Mouse (Mus musculus): Measurements from ENCODE around the gene Gnb1. TPM values are rescaled to one million over a fixed set of nuclear protein-coding genes. Genes with fewer than 3 reads are reported as not detected.
A peak's percentile ranks its signal among the peaks of the same experiment; 100 is the strongest.
"Not testable (repeated sequence)": the region's sequence is repeated elsewhere in the genome, so short reads cannot be mapped to it uniquely, and the experiment has no call there.

The Gnb1 gene
- polyA plus RNA-seq, 1 experiment from 2014 or later: 751 TPM

- H3K9ac ChIP-seq (replicated peaks): no peak overlapping the region
- H3K27ac ChIP-seq (replicated peaks): no peak overlapping the region
- WGBS: 88% methylated on average over 16 of the region's 16 CpGs
- H3K36me3 ChIP-seq: no peaks in the 10 kb centered on the region
- H3K4me1 ChIP-seq: peaks cover 10% of the 10 kb centered on the region; the same call in 1 of the 2 replicates
- ATAC-seq (ENCODE audit: low FRiP score, low read depth): no peak
- H3K27me3 ChIP-seq: peaks cover 20% of the 10 kb centered on the region
- H3K4me2 ChIP-seq (replicated peaks): no peak overlapping the region
- H3K9me3 ChIP-seq: no peaks in the 10 kb centered on the region
- no peak overlapping the region for H3K4me3 ChIP-seq
Observed at GRCm38 (mm10) chr4:155470263-155470953, 20.8 kb upstream of the Gnb1 start.

DNA sequence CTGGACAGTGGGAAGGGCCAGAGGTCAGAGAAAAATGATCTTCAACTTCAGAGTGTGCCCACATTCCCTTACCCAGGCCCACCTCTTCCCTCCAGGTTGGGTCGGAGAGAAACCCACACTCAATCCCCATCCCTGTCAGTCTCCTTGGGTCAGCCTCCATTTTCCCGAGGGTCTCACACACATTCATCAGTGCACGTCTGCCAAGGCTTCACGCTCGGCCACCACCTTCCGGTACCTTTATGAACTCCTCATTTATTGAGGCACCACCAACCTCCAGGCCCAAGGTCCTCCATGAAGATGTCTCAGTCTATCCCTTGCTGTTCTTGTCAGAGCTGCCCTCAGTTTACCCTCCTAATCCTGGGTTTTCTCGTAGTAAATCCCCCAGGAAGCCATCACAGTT lies 20.2 kb upstream of the Gnb1 start:
- no peaks in the 10 kb centered on the region for H3K36me3 ChIP-seq
- peaks cover 20% of the 10 kb centered on the region for H3K27me3 ChIP-seq
- no peak for ATAC-seq (ENCODE audit: low FRiP score, low read depth)
- 79% methylated on average over 7 of the region's 7 CpGs for WGBS
- no peak overlapping the region for H3K4me3 ChIP-seq
- H3K4me1 ChIP-seq: peaks cover 10% of the 10 kb centered on the region; the same call in 1 of the 2 replicates
- no peaks in the 10 kb centered on the region for H3K9me3 ChIP-seq
- H3K27ac ChIP-seq (replicated peaks): no peak overlapping the region
- H3K4me2 ChIP-seq (replicated peaks): no peak overlapping the region
- H3K9ac ChIP-seq (replicated peaks): no peak overlapping the region

- Histone ChIP-seq H3K4me1 (peaks cover 10% of the 10 kb centered on the region; the same call in 1 of the 2 replicates), H3K4me3 (no peak overlapping the region), H3K27me3 (peaks cover 20% of the 10 kb centered on the region), H3K9ac (replicated peaks) (no peak overlapping the region), H3K27ac (replicated peaks) (no peak overlapping the region), H3K36me3 (no peaks in the 10 kb centered on the region), H3K4me2 (replicated peaks) (no peak overlapping the region), H3K9me3 (no peaks in the 10 kb centered on the region)
- no peak for ATAC-seq (ENCODE audit: low FRiP score, low read depth)
- 90% methylated on average over 7 of the region's 7 CpGs for WGBS
Observed at GRCm38 (mm10) chr4:155471406-155471805, 19.8 kb upstream of the Gnb1 start.

DNA sequence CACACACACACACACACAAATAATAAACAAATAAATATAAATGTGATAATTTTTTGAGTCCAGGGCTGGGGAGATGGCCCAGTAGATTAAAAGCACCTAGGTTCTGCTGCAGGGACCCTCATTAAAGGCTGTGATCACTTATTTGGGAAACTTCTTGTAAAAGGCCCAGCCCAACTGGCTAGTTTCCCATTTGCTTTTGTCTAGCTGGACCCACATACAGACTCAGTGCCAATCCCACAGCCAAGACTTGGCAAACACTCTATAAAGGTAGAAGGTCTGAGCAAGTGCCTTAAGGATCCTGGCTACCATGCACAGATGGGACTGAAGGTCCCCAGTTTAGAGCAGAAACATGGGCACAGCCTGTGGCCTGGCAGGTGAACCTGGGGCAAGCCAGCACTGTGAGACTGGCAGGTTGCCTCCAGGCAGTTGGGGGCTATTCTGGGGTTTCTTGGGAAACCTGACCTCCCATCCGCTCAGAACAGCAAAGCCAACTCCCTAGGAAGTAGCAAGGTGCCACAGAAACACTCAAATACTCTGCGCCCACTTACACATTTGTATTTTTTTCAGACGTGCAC lies 18.4 kb upstream of the Gnb1 start:
- Histone ChIP-seq H3K9ac (replicated peaks) (no peak overlapping the region), H3K4me2 (replicated peaks) (no peak overlapping the region), H3K4me1 (peaks cover 10% of the 10 kb centered on the region; the same call in 1 of the 2 replicates), H3K4me3 (no peak overlapping the region), H3K27ac (replicated peaks) (no peak overlapping the region), H3K36me3 (no peaks in the 10 kb centered on the region), H3K9me3 (no peaks in the 10 kb centered on the region), H3K27me3 (peaks cover 15% of the 10 kb centered on the region)
- WGBS: 82% methylated on average over 3 of the region's 3 CpGs
- ATAC-seq (ENCODE audit: low FRiP score, low read depth): no peak

- H3K27ac ChIP-seq (replicated peaks): no peak overlapping the region
- H3K27me3 ChIP-seq: peaks cover 16% of the 10 kb centered on the region
- WGBS: 65% methylated on average over 5 of the region's 5 CpGs
- H3K4me2 ChIP-seq (replicated peaks): no peak overlapping the region
- no peak overlapping the region for H3K4me3 ChIP-seq
- no peak for ATAC-seq (ENCODE audit: low FRiP score, low read depth)
- H3K9ac ChIP-seq (replicated peaks): no peak overlapping the region
- no peaks in the 10 kb centered on the region for H3K9me3 ChIP-seq
- no peaks in the 10 kb centered on the region for H3K36me3 ChIP-seq
- peaks cover 10% of the 10 kb centered on the region; the same call in 1 of the 2 replicates for H3K4me1 ChIP-seq
Observed at GRCm38 (mm10) chr4:155473319-155473718, 17.8 kb upstream of the Gnb1 start.

GRCm38 (mm10) chr4:155473796-155474195 lies 17.4 kb upstream of the Gnb1 start:
- not testable (repeated sequence) for H3K36me3 ChIP-seq; H3K27ac ChIP-seq (replicated peaks); H3K4me3 ChIP-seq; H3K9ac ChIP-seq (replicated peaks); ATAC-seq (ENCODE audit: low FRiP score, low read depth); H3K9me3 ChIP-seq; H3K4me2 ChIP-seq (replicated peaks)
- WGBS: 45% methylated on average over 2 of the region's 2 CpGs
- peaks cover 16% of the 10 kb centered on the region for H3K27me3 ChIP-seq
- peaks cover 10% of the 10 kb centered on the region; the same call in 1 of the 2 replicates for H3K4me1 ChIP-seq

DNA sequence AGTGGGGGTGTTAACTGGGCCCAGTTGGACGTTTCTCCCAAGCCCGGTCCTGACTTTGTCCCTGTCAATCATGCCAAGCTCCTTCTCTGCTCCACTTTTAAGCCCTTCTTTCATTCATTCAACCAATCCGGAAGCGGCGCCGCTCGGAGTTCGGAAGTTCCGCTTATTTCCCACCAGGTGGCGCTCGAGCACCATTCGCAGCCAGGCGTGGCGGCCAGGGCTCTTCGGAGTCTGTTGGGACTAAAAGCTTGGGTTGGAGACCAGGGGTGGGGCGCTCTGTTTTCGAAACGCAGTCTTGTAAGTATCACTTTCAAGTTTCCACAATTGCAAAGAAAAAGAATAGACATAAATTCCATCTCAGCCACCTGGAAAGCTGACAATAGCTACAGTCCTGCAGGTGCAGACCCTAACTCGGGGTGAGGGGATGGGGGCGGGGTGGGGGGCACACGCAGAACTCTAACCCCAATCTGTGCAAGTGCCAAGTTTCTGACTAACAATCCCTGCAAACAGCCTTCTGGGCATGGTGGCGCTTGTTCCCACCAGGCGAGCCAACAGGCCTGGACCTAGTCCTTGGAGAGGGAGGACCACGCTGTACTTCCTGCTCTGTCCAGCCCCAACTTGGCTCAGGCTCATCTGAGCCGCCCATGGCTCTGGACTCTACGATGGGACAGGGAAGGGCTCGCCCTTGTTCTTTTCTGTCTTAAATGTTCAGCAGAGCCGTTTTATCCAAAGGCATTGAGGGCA lies 9.6 kb upstream of the Gnb1 start:
- Histone ChIP-seq H3K9ac (replicated peaks) (no peak overlapping the region), H3K4me1 (no peaks in the 10 kb centered on the region), H3K4me3 (no peak overlapping the region), H3K27ac (replicated peaks) (no peak overlapping the region), H3K9me3 (no peaks in the 10 kb centered on the region), H3K4me2 (replicated peaks) (peak overlapping the region; percentile 38), H3K36me3 (no peaks in the 10 kb centered on the region), H3K27me3 (peaks cover 3% of the 10 kb centered on the region; the same call in 1 of the 2 replicates)
- WGBS: 25% methylated on average over 28 of the region's 28 CpGs
- ATAC-seq (ENCODE audit: low FRiP score, low read depth): peak; percentile 60; the same call in 1 of the 2 replicates

DNA sequence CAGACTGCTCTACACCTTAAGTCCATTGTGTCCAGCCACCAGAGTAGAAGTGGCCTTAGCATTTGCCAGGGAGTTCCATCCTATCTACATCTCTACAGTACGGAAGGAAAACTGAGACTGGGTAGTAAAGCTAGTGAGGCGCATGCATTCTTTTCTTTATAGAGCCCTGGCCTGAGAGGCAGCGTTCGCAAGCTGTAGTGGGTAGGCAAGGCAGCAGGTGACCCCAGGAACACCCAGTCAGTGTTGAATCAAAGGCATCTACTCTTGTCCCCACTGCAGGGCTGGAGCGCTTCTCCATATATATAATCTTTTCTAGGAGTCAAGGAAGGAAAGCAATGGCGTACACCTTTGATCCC lies 9.1 kb upstream of the Gnb1 start:
- WGBS: 94% methylated on average over 6 of the region's 6 CpGs
- Histone ChIP-seq H3K4me3 (no peak overlapping the region), H3K4me2 (replicated peaks) (no peak overlapping the region), H3K4me1 (no peaks in the 10 kb centered on the region), H3K9me3 (no peaks in the 10 kb centered on the region), H3K27me3 (peaks cover 3% of the 10 kb centered on the region; the same call in 1 of the 2 replicates), H3K27ac (replicated peaks) (no peak overlapping the region), H3K36me3 (no peaks in the 10 kb centered on the region), H3K9ac (replicated peaks) (no peak overlapping the region)
- ATAC-seq (ENCODE audit: low FRiP score, low read depth): no peak

DNA sequence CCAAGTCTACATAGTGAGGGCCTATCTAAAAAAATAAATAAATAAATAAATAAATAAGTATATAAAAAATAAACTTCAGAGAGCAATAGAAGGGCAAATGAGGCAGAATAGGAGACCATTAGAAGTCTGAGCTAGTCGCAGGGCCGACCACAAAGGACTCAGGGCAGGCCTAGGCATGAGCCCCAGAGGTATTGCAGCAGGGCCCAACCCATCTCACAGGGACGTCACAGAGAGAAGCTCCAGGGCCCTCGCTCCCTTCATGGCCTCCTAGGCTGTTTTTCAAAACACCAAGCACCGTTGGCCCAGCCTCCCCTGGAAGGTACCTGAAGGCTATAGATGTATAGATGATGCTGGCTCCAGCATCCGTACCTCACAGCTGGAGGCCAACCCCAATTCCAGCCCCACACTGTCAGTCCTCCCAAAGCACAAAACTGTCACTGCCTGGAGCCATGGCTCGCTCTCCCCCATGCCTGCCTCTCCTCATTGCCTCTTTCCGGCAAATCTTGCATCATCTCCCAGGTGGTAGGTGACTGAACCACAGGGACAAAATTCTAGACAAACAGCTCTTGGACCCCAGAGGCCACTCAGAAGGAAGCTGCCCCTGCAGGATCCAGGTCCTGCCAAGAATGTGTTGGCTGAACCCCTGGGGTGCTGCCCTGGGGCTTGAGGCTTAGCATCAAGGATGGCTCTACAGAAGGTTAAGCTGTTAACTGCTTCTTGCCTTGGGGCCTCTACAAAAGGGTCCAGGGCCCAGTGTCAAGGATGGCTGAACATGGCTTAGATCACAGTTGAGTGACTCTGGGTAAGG lies 8.2 kb upstream of the Gnb1 start:
- 58% methylated on average over 8 of the region's 8 CpGs for WGBS

DNA sequence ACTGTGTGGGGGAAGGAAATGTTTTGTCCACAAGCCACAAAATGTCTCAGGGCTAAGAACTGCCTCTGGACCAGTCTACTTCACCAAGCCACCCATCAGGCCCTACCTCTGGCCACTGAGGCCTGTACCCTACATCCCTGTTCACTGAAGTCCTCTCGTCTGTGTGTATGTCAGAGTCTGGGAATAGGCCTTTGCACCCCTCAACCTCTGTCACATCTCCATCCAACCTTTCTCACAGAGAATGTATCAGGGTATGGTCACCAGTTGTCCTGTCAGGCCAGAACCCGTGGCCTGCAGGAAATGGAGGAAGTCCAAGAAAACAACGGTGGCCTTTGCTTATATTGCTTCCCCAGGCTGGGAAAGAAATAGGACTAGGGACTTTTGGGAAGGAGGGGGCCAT lies 5.6 kb upstream of the Gnb1 start:
- no peaks in the 10 kb centered on the region for H3K9me3 ChIP-seq
- no peak overlapping the region for H3K27ac ChIP-seq (replicated peaks)
- no peak overlapping the region for H3K4me2 ChIP-seq (replicated peaks)
- no peaks in the 10 kb centered on the region for H3K36me3 ChIP-seq
- peaks cover 15% of the 10 kb centered on the region for H3K4me1 ChIP-seq
- WGBS: 79% methylated on average over 3 of the region's 3 CpGs
- no peak overlapping the region for H3K9ac ChIP-seq (replicated peaks)
- no peaks in the 10 kb centered on the region for H3K27me3 ChIP-seq
- no peak for ATAC-seq (ENCODE audit: low FRiP score, low read depth)
- no peak overlapping the region for H3K4me3 ChIP-seq

More for the DNA sequence above, 8.2 kb upstream of the Gnb1 start:
- H3K9me3 ChIP-seq: no peaks in the 10 kb centered on the region
- peaks cover 1% of the 10 kb centered on the region; the same call in 1 of the 2 replicates for H3K27me3 ChIP-seq
- no peak overlapping the region for H3K4me3 ChIP-seq
- H3K4me2 ChIP-seq (replicated peaks): no peak overlapping the region
- H3K36me3 ChIP-seq: no peaks in the 10 kb centered on the region
- ATAC-seq (ENCODE audit: low FRiP score, low read depth): no peak
- no peak overlapping the region for H3K27ac ChIP-seq (replicated peaks)
- peaks cover 4% of the 10 kb centered on the region; the same call in 1 of the 2 replicates for H3K4me1 ChIP-seq
- H3K9ac ChIP-seq (replicated peaks): peak overlapping the region; percentile 20; the same call in 1 of the 2 replicates

DNA sequence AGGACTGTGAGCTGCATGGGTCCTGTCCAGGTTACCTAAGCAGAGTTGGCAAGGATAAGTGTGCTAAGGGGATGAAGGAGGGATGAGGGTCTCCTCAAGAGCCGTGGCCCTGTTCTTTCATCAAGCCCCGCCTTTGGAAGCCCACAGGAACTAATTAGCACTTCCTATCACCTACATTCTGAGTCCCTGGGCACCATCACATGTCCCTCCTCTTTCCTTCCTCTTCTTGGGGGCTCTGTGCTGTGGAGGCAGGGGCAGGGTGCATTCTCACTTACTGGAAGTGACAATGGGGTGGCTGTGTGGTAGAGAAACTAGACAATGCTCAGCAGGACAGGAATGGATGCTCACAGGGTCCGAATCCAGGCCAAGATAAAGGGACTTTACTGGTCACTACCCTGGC lies 3.4 kb upstream of the Gnb1 start:
- Histone ChIP-seq H3K4me2 (replicated peaks) (no peak overlapping the region), H3K9me3 (no peaks in the 10 kb centered on the region), H3K9ac (replicated peaks) (0 out of 2 replicates have a peak overlapping the region, but pooled peaks have one; percentile 28), H3K27ac (replicated peaks) (0 out of 2 replicates have a peak overlapping the region, but pooled peaks have one; percentile 15), H3K4me3 (no peak overlapping the region), H3K27me3 (no peaks in the 10 kb centered on the region), H3K36me3 (no peaks in the 10 kb centered on the region), H3K4me1 (peaks cover 19% of the 10 kb centered on the region)
- 48% methylated on average over 3 of the region's 3 CpGs for WGBS
- no peak for ATAC-seq (ENCODE audit: low FRiP score, low read depth)

All from midbrain, embryonic 12.5 days (tissue).